ENCODE assay signal across 29 mouse cellular contexts in the genomic region with DNA sequence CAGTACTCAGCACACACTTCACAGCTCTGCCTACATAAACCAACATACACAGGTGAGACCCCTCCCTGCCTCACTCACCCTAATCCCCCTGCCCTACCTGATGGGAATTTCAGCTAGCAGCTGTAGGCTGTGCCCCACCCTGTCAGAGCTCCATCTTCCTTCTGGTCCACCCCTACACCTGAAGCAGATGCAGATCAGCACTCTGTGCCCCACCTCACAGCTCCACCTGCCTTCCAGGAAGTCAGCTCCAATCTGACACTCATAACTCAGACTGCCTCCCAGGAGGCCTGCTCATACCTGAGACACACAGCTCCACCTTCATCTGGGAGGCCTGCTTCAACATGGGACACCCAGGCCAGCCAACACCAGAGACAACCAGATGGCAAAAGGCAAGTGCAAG.
"Had no signal": no experiment of that assay in that cellular context is flagged by ENCODE, and none has a peak within 500 bp of the region (broad histone marks: within the 10 kb centered on the region; RNA-seq: fewer than 3 reads in every experiment).

No protein-coding gene starts in this region.

- H3K27me3 ChIP-seq: embryonic facial prominence, embryonic 12.5 days; embryonic facial prominence, embryonic 13.5 days; embryonic facial prominence, embryonic 15.5 days; forebrain, embryonic 12.5 days; forebrain, embryonic 13.5 days; forebrain, embryonic 15.5 days had no signal

- H3K36me3 ChIP-seq: embryonic facial prominence, embryonic 10.5 days; embryonic facial prominence, embryonic 12.5 days; embryonic facial prominence, embryonic 13.5 days; embryonic facial prominence, embryonic 15.5 days; forebrain, embryonic 10.5 days; forebrain, embryonic 12.5 days; forebrain, embryonic 15.5 days had no signal

- DNase-seq: cerebellum, adult 2 months; cerebellum, adult 8-10 months; cerebellum, adult 9-10 months; cerebellum, adult 9-11 months; cerebellum, postnatal 10 days; cerebellum, postnatal 14 days; cerebellum, postnatal 25 days; cerebellum, postnatal 36 days; embryo, embryonic 11 days; forebrain, postnatal 0 days; gastrocnemius, adult 2 months; gastrocnemius, postnatal 10 days; gastrocnemius, postnatal 14 days; gastrocnemius, postnatal 25 days; gastrocnemius, postnatal 36 days; heart, adult 11 months; heart, adult 18-20 months; heart, adult 2 months had no signal

- H3K4me3 ChIP-seq: embryonic facial prominence, embryonic 10.5 days; embryonic facial prominence, embryonic 12.5 days; embryonic facial prominence, embryonic 13.5 days; embryonic facial prominence, embryonic 15.5 days; erythroblast, embryonic 14.5 days; forebrain, embryonic 10.5 days; forebrain, embryonic 12.5 days; forebrain, embryonic 13.5 days; forebrain, embryonic 15.5 days; gastrocnemius, adult 2 months; heart, adult 2 months had no signal

- H3K9me3 ChIP-seq: embryonic facial prominence, embryonic 10.5 days; embryonic facial prominence, embryonic 12.5 days; embryonic facial prominence, embryonic 13.5 days; embryonic facial prominence, embryonic 15.5 days; forebrain, embryonic 10.5 days; forebrain, embryonic 12.5 days; forebrain, embryonic 13.5 days; forebrain, embryonic 15.5 days had no signal

- H3K4me1 ChIP-seq: forebrain, embryonic 10.5 days; forebrain, embryonic 12.5 days; forebrain, embryonic 13.5 days; forebrain, embryonic 15.5 days had no signal

- ATAC-seq: forebrain, embryonic 13.5 days; forebrain, embryonic 14.5 days; forebrain, embryonic 15.5 days; forebrain, embryonic 16.5 days; forebrain, postnatal 0 days had no signal

- H3K4me2 ChIP-seq: embryonic facial prominence, embryonic 12.5 days; embryonic facial prominence, embryonic 13.5 days; embryonic facial prominence, embryonic 15.5 days; forebrain, embryonic 12.5 days; forebrain, embryonic 13.5 days; forebrain, embryonic 15.5 days had no signal

- H3K9ac ChIP-seq: embryonic facial prominence, embryonic 12.5 days; embryonic facial prominence, embryonic 13.5 days; embryonic facial prominence, embryonic 15.5 days; forebrain, embryonic 12.5 days; forebrain, embryonic 13.5 days; forebrain, embryonic 15.5 days; forebrain, postnatal 0 days had no signal

- H3K27ac ChIP-seq: embryonic facial prominence, embryonic 10.5 days; embryonic facial prominence, embryonic 12.5 days; embryonic facial prominence, embryonic 13.5 days; embryonic facial prominence, embryonic 15.5 days; forebrain, embryonic 10.5 days; forebrain, embryonic 12.5 days; forebrain, embryonic 13.5 days; forebrain, embryonic 15.5 days; gastrocnemius, adult 2 months; heart, adult 2 months had no signal
